Mouse (Mus musculus): ENCODE measurements around the gene Palld. TPM values are rescaled to one million over a fixed set of nuclear protein-coding genes. Genes with fewer than 3 reads are reported as not detected.
A peak's percentile ranks its signal among the peaks of the same experiment; 100 is the strongest.

The Palld gene
- polyA plus RNA-seq, 1 experiment: 58.2 TPM

- Histone ChIP-seq H3K27ac (ENCODE audit: insufficient read depth, low read depth, low read length) (no peak overlapping the region), H3K27me3 (ENCODE audit: control insufficient read depth, insufficient read depth, low read length) (no peaks in the 10 kb centered on the region), H3K4me3 (ENCODE audit: low read depth, low read length) (no peak overlapping the region), H3K4me1 (ENCODE audit: control insufficient read depth, insufficient read depth, insufficient read length, low read length) (peaks cover 13% of the 10 kb centered on the region; the same call in 1 of the 2 replicates), H3K36me3 (ENCODE audit: control insufficient read depth, insufficient read depth, low read length) (no peaks in the 10 kb centered on the region)
- 50% methylated on average over 11 of the region's 11 CpGs for WGBS
- peak; percentile 62; the same call in 1 of the 2 replicates for TF ChIP-seq CTCF (IDR thresholded peaks at IDR 0.05; ENCODE audit: extremely low read depth, insufficient read length, insufficient replicate concordance, low read depth, low read length)
- no peak for TF ChIP-seq POLR2A (IDR thresholded peaks at IDR 0.05; ENCODE audit: low read depth, low read length)
Observed at GRCm38 (mm10) chr8:61479506-61480214, 422.8 kb downstream of the Palld start.

DNA sequence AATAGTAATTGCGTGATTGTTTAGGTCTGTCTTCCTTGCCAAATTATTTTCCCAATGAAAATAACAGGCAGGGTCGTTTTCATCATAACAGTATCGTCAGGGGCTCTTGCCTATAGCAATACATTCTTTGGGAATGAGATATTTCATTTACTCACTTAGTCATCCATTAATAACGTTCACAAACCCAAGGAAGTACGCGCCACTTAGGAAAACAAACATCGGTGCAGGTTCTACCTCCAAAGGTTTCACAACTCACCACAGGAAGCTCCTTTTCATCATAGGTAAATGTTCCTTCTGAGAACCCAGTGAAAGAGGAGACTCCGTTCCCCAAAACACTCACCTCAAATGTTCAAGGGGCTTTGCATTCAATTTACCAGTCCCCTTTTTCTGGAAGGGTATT, 423.7 kb downstream of the Palld start:
- TF ChIP-seq CTCF (IDR thresholded peaks at IDR 0.05; ENCODE audit: extremely low read depth, insufficient read length, insufficient replicate concordance, low read depth, low read length) (no peak), POLR2A (IDR thresholded peaks at IDR 0.05; ENCODE audit: low read depth, low read length) (no peak)
- H3K27me3 ChIP-seq (ENCODE audit: control insufficient read depth, insufficient read depth, low read length): no peaks in the 10 kb centered on the region
- H3K4me3 ChIP-seq (ENCODE audit: low read depth, low read length): no peak overlapping the region
- no peaks in the 10 kb centered on the region for H3K36me3 ChIP-seq (ENCODE audit: control insufficient read depth, insufficient read depth, low read length)
- peaks cover 13% of the 10 kb centered on the region; the same call in 1 of the 2 replicates for H3K4me1 ChIP-seq (ENCODE audit: control insufficient read depth, insufficient read depth, insufficient read length, low read length)
- H3K27ac ChIP-seq (ENCODE audit: insufficient read depth, low read depth, low read length): no peak overlapping the region
- 48% methylated on average over 8 of the region's 8 CpGs for WGBS

- no peak for TF ChIP-seq CTCF (IDR thresholded peaks at IDR 0.05; ENCODE audit: extremely low read depth, insufficient read length, insufficient replicate concordance, low read depth, low read length)
- TF ChIP-seq POLR2A (IDR thresholded peaks at IDR 0.05; ENCODE audit: low read depth, low read length): no peak
- WGBS: 90% methylated on average over 4 of the region's 4 CpGs
- no peaks in the 10 kb centered on the region for H3K27me3 ChIP-seq (ENCODE audit: control insufficient read depth, insufficient read depth, low read length)
Observed at GRCm38 (mm10) chr8:61478150-61478549, 424.3 kb downstream of the Palld start.

DNA sequence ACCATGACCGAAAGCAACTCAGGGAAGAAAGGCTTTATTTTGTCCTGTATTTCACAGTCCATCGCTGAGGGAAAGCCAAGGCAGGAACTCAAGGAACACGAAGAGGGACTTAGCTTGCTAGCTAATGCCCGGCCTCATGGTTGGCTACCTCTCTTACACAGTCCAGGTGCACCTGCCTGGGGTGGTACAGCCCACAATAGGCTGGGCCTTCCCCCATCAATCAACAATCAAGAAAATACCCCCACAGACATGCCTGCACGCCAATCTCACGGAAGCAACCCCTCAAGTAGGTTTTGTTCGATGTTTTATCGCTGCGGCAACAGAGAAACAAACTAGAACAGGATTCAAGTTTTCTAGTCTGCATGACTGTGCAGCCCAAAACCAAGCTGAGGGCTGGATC, 426.3 kb downstream of the Palld start:
- 55% methylated on average over 9 of the region's 9 CpGs for WGBS
- no peak overlapping the region for H3K27ac ChIP-seq (ENCODE audit: insufficient read depth, low read depth, low read length)
- no peak overlapping the region for H3K4me3 ChIP-seq (ENCODE audit: low read depth, low read length)
- no peaks in the 10 kb centered on the region for H3K27me3 ChIP-seq (ENCODE audit: control insufficient read depth, insufficient read depth, low read length)
- TF ChIP-seq POLR2A (IDR thresholded peaks at IDR 0.05; ENCODE audit: low read depth, low read length) (no peak), CTCF (IDR thresholded peaks at IDR 0.05; ENCODE audit: extremely low read depth, insufficient read length, insufficient replicate concordance, low read depth, low read length) (no peak)
- H3K36me3 ChIP-seq (ENCODE audit: control insufficient read depth, insufficient read depth, low read length): no peaks in the 10 kb centered on the region
- peaks cover 13% of the 10 kb centered on the region; the same call in 1 of the 2 replicates for H3K4me1 ChIP-seq (ENCODE audit: control insufficient read depth, insufficient read depth, insufficient read length, low read length)

More at GRCm38 (mm10) chr8:61478150-61478549, 424.3 kb downstream of the Palld start:
- H3K36me3 ChIP-seq (ENCODE audit: control insufficient read depth, insufficient read depth, low read length): no peaks in the 10 kb centered on the region
- peaks cover 13% of the 10 kb centered on the region; the same call in 1 of the 2 replicates for H3K4me1 ChIP-seq (ENCODE audit: control insufficient read depth, insufficient read depth, insufficient read length, low read length)
- no peak overlapping the region for H3K4me3 ChIP-seq (ENCODE audit: low read depth, low read length)
- H3K27ac ChIP-seq (ENCODE audit: insufficient read depth, low read depth, low read length): no peak overlapping the region

DNA sequence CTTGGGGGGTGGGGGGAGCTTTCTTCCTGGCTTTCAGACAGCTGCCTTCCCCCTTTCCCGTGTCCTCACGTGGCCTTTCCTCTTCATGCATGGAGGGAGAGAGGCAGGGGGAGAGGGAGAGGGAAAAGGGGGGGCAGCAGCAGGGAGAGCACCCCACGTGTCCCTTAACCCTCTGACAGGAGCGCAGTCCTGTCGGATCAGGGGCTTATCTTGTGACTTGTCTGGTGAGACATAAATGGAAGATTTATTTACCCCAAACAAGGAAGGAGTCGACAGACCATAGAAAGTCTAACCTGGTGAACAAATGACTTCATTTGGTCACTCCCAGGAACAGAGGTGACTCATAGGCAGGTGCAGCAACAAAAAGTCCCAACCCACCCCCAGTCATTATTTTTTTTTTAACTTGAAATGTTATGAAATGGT, 427.2 kb downstream of the Palld start:
- WGBS: 18% methylated on average over 6 of the region's 6 CpGs
- Histone ChIP-seq H3K4me3 (ENCODE audit: low read depth, low read length) (peak overlapping the region; percentile 22; the same call in 1 of the 2 replicates), H3K36me3 (ENCODE audit: control insufficient read depth, insufficient read depth, low read length) (no peaks in the 10 kb centered on the region), H3K4me1 (ENCODE audit: control insufficient read depth, insufficient read depth, insufficient read length, low read length) (peaks cover 13% of the 10 kb centered on the region; the same call in 1 of the 2 replicates), H3K27me3 (ENCODE audit: control insufficient read depth, insufficient read depth, low read length) (no peaks in the 10 kb centered on the region), H3K27ac (ENCODE audit: insufficient read depth, low read depth, low read length) (0 out of 2 replicates have a peak overlapping the region, but pooled peaks have one; percentile 23)
- TF ChIP-seq CTCF (IDR thresholded peaks at IDR 0.05; ENCODE audit: extremely low read depth, insufficient read length, insufficient replicate concordance, low read depth, low read length) (no peak), POLR2A (IDR thresholded peaks at IDR 0.05; ENCODE audit: low read depth, low read length) (no peak)

- Histone ChIP-seq H3K4me1 (ENCODE audit: control insufficient read depth, insufficient read depth, insufficient read length, low read length) (peaks cover 3% of the 10 kb centered on the region; the same call in 1 of the 2 replicates), H3K4me3 (ENCODE audit: low read depth, low read length) (no peak overlapping the region), H3K27me3 (ENCODE audit: control insufficient read depth, insufficient read depth, low read length) (no peaks in the 10 kb centered on the region), H3K27ac (ENCODE audit: insufficient read depth, low read depth, low read length) (no peak overlapping the region), H3K36me3 (ENCODE audit: control insufficient read depth, insufficient read depth, low read length) (no peaks in the 10 kb centered on the region)
- WGBS: 91% methylated on average over 4 of the region's 4 CpGs
- TF ChIP-seq POLR2A (IDR thresholded peaks at IDR 0.05; ENCODE audit: low read depth, low read length) (no peak), CTCF (IDR thresholded peaks at IDR 0.05; ENCODE audit: extremely low read depth, insufficient read length, insufficient replicate concordance, low read depth, low read length) (no peak)
Observed at GRCm38 (mm10) chr8:61470213-61470612, 432.3 kb downstream of the Palld start.

- no peak for TF ChIP-seq CTCF (IDR thresholded peaks at IDR 0.05; ENCODE audit: extremely low read depth, insufficient read length, insufficient replicate concordance, low read depth, low read length)
- no peak for TF ChIP-seq POLR2A (IDR thresholded peaks at IDR 0.05; ENCODE audit: low read depth, low read length)
- H3K36me3 ChIP-seq (ENCODE audit: control insufficient read depth, insufficient read depth, low read length): no peaks in the 10 kb centered on the region
- no peak overlapping the region for H3K27ac ChIP-seq (ENCODE audit: insufficient read depth, low read depth, low read length)
- H3K4me3 ChIP-seq (ENCODE audit: low read depth, low read length): no peak overlapping the region
- H3K27me3 ChIP-seq (ENCODE audit: control insufficient read depth, insufficient read depth, low read length): no peaks in the 10 kb centered on the region
- 93% methylated on average over 3 of the region's 3 CpGs for WGBS
- H3K4me1 ChIP-seq (ENCODE audit: control insufficient read depth, insufficient read depth, insufficient read length, low read length): no peaks in the 10 kb centered on the region
Observed at GRCm38 (mm10) chr8:61467553-61467815, 435.0 kb downstream of the Palld start.

Data from small intestine, adult 2 months (tissue).